Mouse (Mus musculus) kidney, postnatal 25 days (tissue): ENCODE data around the gene Nos1ap.

ENCODE experiments used
- DNase-seq, 2 experiments: peaks; one replicate each; pipeline ENCODE4 v3.0.0; 2021; ENCODE audit warnings: mixed read lengths in 2 of 2

The Nos1ap gene

GRCm38 (mm10) chr1:170539507-170539906 lies 50.2 kb downstream of the Nos1ap start:
- no peak for DNase-seq

- DNase-seq, result peak; percentile 76 to 86
Measured at GRCm38 (mm10) chr1:170538481-170539061, 51.1 kb downstream of the Nos1ap start.

DNA sequence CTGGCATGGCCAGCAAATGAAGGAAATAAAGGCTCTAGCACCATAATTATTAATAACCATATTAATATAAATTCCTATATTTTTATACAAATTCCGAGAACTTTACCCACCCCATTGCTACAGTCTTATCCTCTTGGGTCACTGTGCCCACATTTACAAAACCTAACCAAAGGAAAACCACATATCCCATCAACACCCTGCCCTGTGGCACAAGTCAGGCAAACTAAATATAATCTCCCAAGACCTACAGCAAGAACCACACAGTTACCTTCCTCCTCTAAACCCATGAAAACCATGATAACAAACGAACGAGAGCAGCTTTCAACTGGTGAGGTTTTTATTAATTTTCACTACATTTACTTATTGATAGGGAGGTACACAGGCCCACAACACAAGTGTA lies 53.3 kb downstream of the Nos1ap start:
- no peak for DNase-seq

GRCm38 (mm10) chr1:170535221-170535620 lies 54.4 kb downstream of the Nos1ap start:
- DNase-seq, result peak; percentile 35 to 71

DNA sequence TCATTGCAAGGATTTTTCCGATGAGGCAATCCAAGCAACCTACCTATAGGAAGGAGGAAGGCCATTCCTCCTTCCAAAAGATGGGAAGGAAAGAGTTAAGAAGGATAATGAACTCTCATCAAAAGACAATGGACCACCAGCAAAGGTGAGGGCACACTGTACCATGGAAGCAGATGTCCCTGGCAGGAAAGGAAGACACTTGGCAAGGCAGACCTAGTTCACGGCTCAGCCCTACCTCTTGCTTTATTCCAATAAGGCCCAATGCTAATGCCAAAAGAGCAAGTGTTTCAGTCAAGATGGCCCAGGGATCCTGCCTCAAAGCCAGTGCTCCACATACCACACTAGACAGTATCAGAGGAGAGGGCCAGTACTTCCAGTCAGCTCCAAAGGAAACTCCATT lies 58.4 kb downstream of the Nos1ap start:
- peak in 1 of 2 experiments; percentile 7 for DNase-seq

- peak in 1 of 2 experiments; percentile 16 for DNase-seq
Measured at GRCm38 (mm10) chr1:170530456-170530855, 59.2 kb downstream of the Nos1ap start.

DNA sequence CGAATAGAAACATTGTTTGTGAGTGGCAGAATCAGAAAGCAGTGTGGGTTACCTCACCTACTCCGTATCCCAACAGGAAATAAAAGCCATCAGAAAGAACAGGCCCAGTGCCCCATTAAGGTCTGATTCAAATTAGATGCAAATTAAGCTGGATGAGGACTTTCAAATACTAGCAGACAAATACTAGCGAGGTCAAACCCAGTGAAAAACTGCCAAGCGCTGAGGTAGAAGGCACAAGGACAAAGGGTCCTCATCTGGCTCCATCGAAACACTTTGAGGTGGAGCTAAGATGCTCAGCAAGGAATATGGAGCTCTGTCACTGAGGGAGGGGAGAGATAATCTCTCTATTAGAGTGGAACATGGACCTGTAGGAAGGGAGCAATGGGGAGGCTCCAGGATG lies 66.8 kb downstream of the Nos1ap start:
- DNase-seq, result no peak

- DNase-seq, result peak; percentile 73 to 92
Measured at GRCm38 (mm10) chr1:170521520-170522205, 68.0 kb downstream of the Nos1ap start.

DNA sequence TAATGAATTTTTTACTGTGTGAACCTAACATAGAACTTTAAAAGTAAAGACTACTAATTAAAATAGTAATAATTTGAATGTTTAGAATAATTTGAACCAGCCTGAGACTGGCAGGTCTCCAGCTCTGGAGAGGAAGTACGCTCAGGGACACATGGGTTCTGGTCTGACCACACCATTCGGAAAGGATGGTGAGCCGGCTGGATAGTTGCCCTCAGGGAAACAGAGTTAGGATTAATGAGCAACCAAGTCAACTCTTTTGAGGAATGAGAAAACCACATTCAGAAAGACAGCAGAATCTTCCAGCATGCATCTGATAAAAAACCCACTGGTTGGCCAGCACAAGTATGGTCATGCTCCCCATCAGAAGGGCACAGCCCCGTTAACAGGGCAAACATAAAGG lies 69.5 kb downstream of the Nos1ap start:
- peak; percentile 54 to 58 for DNase-seq

DNA sequence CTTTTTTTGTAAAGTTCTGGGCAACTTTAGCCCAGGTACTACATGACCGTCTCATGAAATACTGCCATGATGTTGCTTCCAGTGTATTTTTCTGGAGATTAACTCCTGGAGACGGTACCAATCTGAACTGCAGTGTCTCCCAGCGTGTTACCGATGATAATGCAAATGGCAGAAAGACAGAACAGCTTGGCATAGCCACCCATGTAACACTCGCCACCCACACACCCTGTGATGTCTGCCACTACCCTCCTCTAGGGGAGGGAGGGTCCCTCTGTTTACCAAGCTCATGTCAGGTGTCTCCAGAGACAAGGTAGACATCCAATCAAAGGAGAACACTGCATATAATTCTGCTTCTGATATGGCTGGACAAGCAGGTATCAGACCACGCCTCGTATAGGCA lies 70.0 kb downstream of the Nos1ap start:
- DNase-seq, result no peak

- DNase-seq, result peak; percentile 73 to 78
Measured at GRCm38 (mm10) chr1:170516182-170516581, 73.5 kb downstream of the Nos1ap start.

DNA sequence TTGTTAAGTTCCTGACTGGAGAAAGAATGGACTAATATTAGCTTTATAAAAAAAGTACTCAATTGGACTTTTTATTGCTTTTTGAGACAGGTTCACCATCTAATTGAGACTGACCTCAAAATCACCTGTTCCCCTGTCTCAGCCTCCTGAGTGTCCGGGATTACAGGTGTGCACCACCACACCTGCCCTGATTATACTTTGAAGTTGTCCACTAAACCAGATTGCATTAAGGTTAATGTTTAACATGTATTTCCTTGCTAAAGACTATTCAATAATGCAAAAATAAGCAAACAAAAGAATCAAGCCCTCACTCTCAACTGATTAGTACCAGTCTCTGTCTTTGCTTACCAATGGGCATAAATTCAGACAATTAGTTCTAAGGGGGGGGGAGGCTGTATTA lies 74.2 kb downstream of the Nos1ap start:
- no peak for DNase-seq

DNA sequence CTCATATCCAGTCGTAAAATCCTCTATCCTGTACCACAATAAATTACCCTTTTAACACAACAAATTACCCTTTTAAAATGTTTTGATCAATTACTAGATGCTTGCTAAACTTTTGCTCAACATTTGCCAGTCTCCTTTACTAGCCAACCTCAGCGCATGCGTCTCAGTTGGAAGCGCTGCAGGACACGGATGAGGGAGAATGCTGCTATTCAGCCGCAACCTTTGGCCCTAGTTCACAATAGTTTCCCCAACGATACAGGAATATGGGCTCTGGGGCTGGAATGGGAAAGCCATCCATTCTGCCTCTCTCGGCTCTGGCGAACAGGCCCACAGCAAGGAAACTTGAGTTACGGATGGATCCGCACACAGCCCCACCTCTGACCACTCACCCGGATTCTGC lies 75.4 kb downstream of the Nos1ap start:
- peak; percentile 49 to 72 for DNase-seq

GRCm38 (mm10) chr1:170512429-170513097 lies 77.1 kb downstream of the Nos1ap start:
- DNase-seq, result no peak

GRCm38 (mm10) chr1:170510595-170511240 lies 78.9 kb downstream of the Nos1ap start:
- no peak for DNase-seq

- DNase-seq, result no peak
Measured at GRCm38 (mm10) chr1:170506309-170506708, 83.4 kb downstream of the Nos1ap start.

DNA sequence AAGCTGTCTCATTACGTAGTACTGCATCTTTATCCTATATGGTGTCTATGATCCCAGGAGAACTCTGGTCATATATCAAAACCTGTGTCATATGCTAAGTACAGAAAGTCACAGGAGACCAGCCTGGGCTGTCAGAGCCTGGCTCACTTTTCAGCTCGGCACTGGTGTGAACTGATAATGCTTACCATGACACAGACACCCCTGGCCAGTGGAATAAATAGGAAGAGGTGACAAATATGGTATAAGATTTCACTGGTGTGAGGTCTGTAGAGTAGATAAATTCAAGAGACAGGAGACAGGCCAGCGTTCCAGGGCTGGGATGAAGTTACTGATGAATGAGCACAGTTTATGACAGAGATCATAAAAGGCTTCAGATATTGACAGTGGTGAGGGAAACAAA lies 84.6 kb downstream of the Nos1ap start:
- no peak for DNase-seq

DNA sequence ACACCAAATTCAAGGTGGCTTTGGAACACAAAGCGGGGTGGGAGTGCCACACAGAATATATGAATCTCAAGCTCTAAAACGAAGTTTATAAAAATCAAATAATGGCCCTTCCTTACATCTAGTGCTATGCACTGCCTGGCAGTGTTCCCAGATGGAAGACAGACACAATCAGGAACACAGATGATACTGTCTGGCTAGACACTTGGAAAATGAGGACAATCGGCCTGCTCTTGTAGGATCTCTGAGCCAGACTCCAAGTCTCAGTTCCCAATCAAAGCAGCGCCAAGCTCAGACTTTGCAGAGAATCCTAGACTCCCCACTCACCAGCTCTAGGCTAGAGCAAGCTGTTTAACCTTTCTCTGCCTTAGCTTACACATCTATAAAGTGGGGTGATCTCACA lies 85.3 kb downstream of the Nos1ap start:
- DNase-seq, result no peak

GRCm38 (mm10) chr1:170503277-170503739 lies 86.4 kb downstream of the Nos1ap start:
- DNase-seq, result no peak

DNA sequence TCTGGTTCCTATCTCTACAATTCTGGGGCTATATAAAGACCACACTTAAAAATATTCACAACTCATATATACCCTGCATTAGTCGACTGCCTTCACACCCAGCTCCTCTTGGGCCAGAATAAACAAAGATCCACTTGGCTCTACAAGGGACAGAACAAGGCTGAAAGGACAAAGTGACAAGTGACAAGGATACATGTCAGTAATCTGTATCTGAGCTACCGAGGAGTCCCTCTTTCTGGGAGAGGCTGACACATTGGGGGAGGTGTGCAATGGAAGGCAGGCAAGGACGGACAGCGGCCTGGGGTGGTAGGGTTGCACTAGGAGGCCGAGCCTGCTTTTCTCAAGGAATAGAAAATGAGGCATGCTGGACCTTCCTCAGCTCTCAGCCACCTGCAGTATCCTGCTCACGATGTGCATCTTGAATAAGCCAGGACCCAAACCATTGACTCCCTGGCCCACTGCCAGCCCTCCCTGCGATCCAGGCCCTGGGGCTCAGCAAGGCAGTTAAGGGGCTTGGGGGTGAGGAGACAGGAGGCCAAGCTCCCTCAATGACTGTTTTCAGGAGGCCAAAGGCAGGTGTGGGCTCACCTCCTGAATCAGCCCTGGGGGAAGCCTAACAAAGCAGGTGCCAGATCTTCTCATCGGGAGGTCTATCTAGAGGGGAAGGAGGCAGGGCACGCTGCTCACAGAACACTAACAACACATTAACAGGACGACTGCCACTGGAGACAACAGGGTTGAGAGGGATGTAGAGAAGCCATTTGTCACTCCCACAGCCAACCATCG lies 87.0 kb downstream of the Nos1ap start:
- peak; percentile 49 to 61 for DNase-seq

GRCm38 (mm10) chr1:170501970-170502369 lies 87.7 kb downstream of the Nos1ap start:
- DNase-seq, result no peak

DNA sequence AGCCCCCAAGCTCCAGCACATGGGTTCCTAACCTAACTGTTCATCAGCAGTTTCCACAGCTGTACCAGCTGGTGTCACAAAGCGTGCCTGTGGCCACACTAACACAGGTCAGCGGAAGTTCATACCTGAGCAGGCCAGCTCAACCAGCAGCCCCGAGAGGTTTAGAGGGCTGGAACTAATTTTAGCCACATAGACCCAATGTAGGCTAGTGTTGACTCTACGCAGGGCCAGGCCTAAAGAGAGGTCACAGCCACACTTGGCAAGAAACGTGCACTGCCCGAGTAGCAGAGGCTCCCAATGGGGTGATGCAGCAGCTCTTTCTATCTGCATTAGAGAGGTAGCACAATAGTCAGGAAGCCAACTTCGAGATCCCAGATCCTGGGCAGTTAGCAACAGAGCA lies 88.1 kb downstream of the Nos1ap start:
- no peak for DNase-seq

GRCm38 (mm10) chr1:170499891-170500290 lies 89.8 kb downstream of the Nos1ap start:
- peak; percentile 66 to 86 for DNase-seq
